Mouse (Mus musculus): ENCODE measurements around the gene Ammecr1. TPM values are rescaled to one million over a fixed set of nuclear protein-coding genes. Genes with fewer than 3 reads are reported as not detected.

Gene Ammecr1
- polyA plus RNA-seq, 1 experiment from 2014 or later, result 16.4 TPM

DNA sequence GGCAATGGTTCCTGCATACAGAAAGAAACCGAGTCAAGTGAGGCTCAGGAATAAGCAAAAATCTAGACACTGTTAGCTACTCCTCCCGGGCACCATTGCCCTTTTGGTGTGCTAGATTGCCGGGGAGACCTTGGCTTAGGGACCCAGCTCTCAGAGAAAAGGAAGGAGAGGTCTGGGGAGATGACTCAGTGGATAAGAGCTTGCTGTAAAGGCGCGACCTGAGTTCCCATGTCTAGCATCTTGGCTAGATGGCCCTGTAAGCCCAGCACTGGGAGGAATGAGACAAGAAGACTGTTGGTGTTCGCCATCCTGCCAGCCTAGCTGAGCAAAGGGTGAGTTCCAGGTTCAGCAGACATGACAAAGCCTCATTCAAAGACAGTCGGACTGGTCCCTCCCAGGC lies 127.1 kb downstream of the Ammecr1 start:
- Histone ChIP-seq H3K27me3 (peaks cover 10% of the 10 kb centered on the region; the same call in 1 of the 2 replicates), H3K4me1 (no peaks in the 10 kb centered on the region), H3K9me3 (no peaks in the 10 kb centered on the region), H3K36me3 (no peaks in the 10 kb centered on the region), H3K9ac (no peak overlapping the region), H3K4me3 (no peak overlapping the region), H3K27ac (no peak overlapping the region), H3K4me2 (no peak overlapping the region)
- WGBS, result 78% methylated on average over 7 of the region's 7 CpGs
- no peak for ATAC-seq (ENCODE audit: insufficient number of reproducible peaks, low FRiP score, low TSS enrichment, low read depth)

GRCm38 (mm10) chrX:142838841-142839240 lies 127.7 kb downstream of the Ammecr1 start:
- 81% methylated on average over 2 of the region's 2 CpGs for WGBS

DNA sequence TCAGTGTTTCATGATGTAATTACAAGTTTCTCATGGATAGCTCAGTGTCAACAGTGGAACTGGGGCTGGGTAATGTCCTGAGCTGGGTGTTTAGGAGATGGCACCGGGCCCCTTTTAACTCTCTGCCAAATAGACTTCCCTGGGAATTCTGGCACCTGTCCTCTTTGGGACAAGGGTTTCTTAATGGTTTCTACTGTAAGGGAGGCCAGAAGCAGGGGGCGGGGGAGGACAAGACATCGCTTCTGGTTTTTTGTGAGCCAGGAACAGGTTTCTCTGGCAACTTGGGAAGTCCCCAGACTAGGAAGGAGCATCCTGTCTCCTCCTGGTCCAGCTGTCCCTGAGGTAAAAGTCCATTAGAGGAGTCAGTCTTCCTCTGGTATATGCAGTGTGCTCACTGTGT lies 129.2 kb downstream of the Ammecr1 start:
- no peaks in the 10 kb centered on the region; the same call in 1 of the 2 replicates for H3K4me1 ChIP-seq
- no peaks in the 10 kb centered on the region for H3K9me3 ChIP-seq
- H3K9ac ChIP-seq, result no peak overlapping the region
- 89% methylated on average over 3 of the region's 3 CpGs for WGBS
- no peak overlapping the region for H3K4me2 ChIP-seq
- H3K36me3 ChIP-seq, result no peaks in the 10 kb centered on the region
- H3K27ac ChIP-seq, result no peak overlapping the region
- H3K4me3 ChIP-seq, result no peak overlapping the region
- peaks cover 10% of the 10 kb centered on the region; the same call in 1 of the 2 replicates for H3K27me3 ChIP-seq
- ATAC-seq (ENCODE audit: insufficient number of reproducible peaks, low FRiP score, low TSS enrichment, low read depth), result no peak

More at GRCm38 (mm10) chrX:142838841-142839240, 127.7 kb downstream of the Ammecr1 start:
- H3K36me3 ChIP-seq, result no peaks in the 10 kb centered on the region
- H3K9ac ChIP-seq, result no peak overlapping the region
- ATAC-seq (ENCODE audit: insufficient number of reproducible peaks, low FRiP score, low TSS enrichment, low read depth), result no peak
- peaks cover 10% of the 10 kb centered on the region; the same call in 1 of the 2 replicates for H3K27me3 ChIP-seq
- H3K4me1 ChIP-seq, result no peaks in the 10 kb centered on the region
- H3K4me2 ChIP-seq, result no peak overlapping the region
- no peaks in the 10 kb centered on the region for H3K9me3 ChIP-seq
- no peak overlapping the region for H3K27ac ChIP-seq
- no peak overlapping the region for H3K4me3 ChIP-seq

DNA sequence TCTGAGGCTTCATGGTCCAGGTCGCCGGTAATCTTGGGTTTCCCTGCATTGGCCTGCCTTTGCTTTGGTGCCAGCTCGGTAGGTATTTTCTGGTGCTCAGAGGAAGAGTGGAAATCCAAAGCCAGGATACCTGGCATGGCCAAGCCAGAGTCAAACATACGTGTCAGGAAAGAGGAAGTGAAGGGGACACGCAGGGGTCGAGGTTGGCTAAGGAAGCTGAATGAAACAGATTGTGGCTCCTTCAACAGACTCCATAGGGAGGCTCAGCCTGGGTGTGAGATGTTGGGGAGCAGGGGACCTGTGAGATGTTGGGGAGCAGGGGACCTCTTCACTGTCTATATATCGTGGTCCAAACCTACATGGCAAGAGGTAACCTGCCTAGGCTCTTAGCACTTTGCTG lies 130.1 kb downstream of the Ammecr1 start:
- no peak for ATAC-seq (ENCODE audit: insufficient number of reproducible peaks, low FRiP score, low TSS enrichment, low read depth)
- Histone ChIP-seq H3K27me3 (peaks cover 10% of the 10 kb centered on the region; the same call in 1 of the 2 replicates), H3K36me3 (no peaks in the 10 kb centered on the region), H3K4me2 (no peak overlapping the region), H3K4me1 (no peaks in the 10 kb centered on the region; the same call in 1 of the 2 replicates), H3K4me3 (no peak overlapping the region), H3K9ac (no peak overlapping the region), H3K9me3 (no peaks in the 10 kb centered on the region), H3K27ac (no peak overlapping the region)
- 89% methylated on average over 7 of the region's 7 CpGs for WGBS

GRCm38 (mm10) chrX:142834807-142835206 lies 131.7 kb downstream of the Ammecr1 start:
- no peak overlapping the region for H3K4me2 ChIP-seq
- peaks cover 10% of the 10 kb centered on the region; the same call in 1 of the 2 replicates for H3K27me3 ChIP-seq
- no peaks in the 10 kb centered on the region for H3K36me3 ChIP-seq
- H3K27ac ChIP-seq, result no peak overlapping the region
- no peaks in the 10 kb centered on the region for H3K9me3 ChIP-seq
- H3K9ac ChIP-seq, result no peak overlapping the region
- H3K4me3 ChIP-seq, result no peak overlapping the region
- WGBS, result 89% methylated on average over 6 of the region's 6 CpGs
- ATAC-seq (ENCODE audit: insufficient number of reproducible peaks, low FRiP score, low TSS enrichment, low read depth), result no peak
- H3K4me1 ChIP-seq, result peaks cover 4% of the 10 kb centered on the region; the same call in 1 of the 2 replicates

GRCm38 (mm10) chrX:142833164-142833796 lies 133.2 kb downstream of the Ammecr1 start:
- 71% methylated on average over 13 of the region's 13 CpGs for WGBS
- H3K4me2 ChIP-seq, result no peak overlapping the region
- no peak overlapping the region for H3K27ac ChIP-seq
- H3K9me3 ChIP-seq, result no peaks in the 10 kb centered on the region
- peaks cover 4% of the 10 kb centered on the region; the same call in 1 of the 2 replicates for H3K4me1 ChIP-seq
- no peaks in the 10 kb centered on the region for H3K36me3 ChIP-seq
- no peak for ATAC-seq (ENCODE audit: insufficient number of reproducible peaks, low FRiP score, low TSS enrichment, low read depth)
- H3K9ac ChIP-seq, result no peak overlapping the region
- H3K4me3 ChIP-seq, result no peak overlapping the region
- H3K27me3 ChIP-seq, result peaks cover 10% of the 10 kb centered on the region; the same call in 1 of the 2 replicates

GRCm38 (mm10) chrX:142832221-142832620 lies 134.3 kb downstream of the Ammecr1 start:
- H3K36me3 ChIP-seq, result no peaks in the 10 kb centered on the region
- 45% methylated on average over 3 of the region's 3 CpGs for WGBS
- ATAC-seq (ENCODE audit: insufficient number of reproducible peaks, low FRiP score, low TSS enrichment, low read depth), result no peak

GRCm38 (mm10) chrX:142830572-142830971 lies 136.0 kb downstream of the Ammecr1 start:
- H3K36me3 ChIP-seq, result no peaks in the 10 kb centered on the region
- no peak for ATAC-seq (ENCODE audit: insufficient number of reproducible peaks, low FRiP score, low TSS enrichment, low read depth)
- H3K9ac ChIP-seq, result no peak overlapping the region
- WGBS, result 90% methylated on average over 6 of the region's 6 CpGs
- H3K27ac ChIP-seq, result no peak overlapping the region
- no peaks in the 10 kb centered on the region for H3K9me3 ChIP-seq
- no peak overlapping the region for H3K4me3 ChIP-seq
- H3K4me2 ChIP-seq, result no peak overlapping the region
- no peaks in the 10 kb centered on the region for H3K27me3 ChIP-seq
- peaks cover 4% of the 10 kb centered on the region; the same call in 1 of the 2 replicates for H3K4me1 ChIP-seq

More at GRCm38 (mm10) chrX:142832221-142832620, 134.3 kb downstream of the Ammecr1 start:
- Histone ChIP-seq H3K27me3 (peaks cover 7% of the 10 kb centered on the region; the same call in 1 of the 2 replicates), H3K4me2 (no peak overlapping the region), H3K4me3 (no peak overlapping the region), H3K4me1 (peaks cover 4% of the 10 kb centered on the region; the same call in 1 of the 2 replicates), H3K9ac (no peak overlapping the region), H3K9me3 (no peaks in the 10 kb centered on the region), H3K27ac (no peak overlapping the region)

- Histone ChIP-seq H3K27ac (no peak overlapping the region), H3K4me2 (no peak overlapping the region), H3K4me3 (no peak overlapping the region), H3K27me3 (no peaks in the 10 kb centered on the region), H3K9me3 (no peaks in the 10 kb centered on the region), H3K9ac (no peak overlapping the region), H3K36me3 (no peaks in the 10 kb centered on the region), H3K4me1 (peaks cover 4% of the 10 kb centered on the region; the same call in 1 of the 2 replicates)
- no peak for ATAC-seq (ENCODE audit: insufficient number of reproducible peaks, low FRiP score, low TSS enrichment, low read depth)
- WGBS, result 86% methylated on average over 12 of the region's 12 CpGs
Measured at GRCm38 (mm10) chrX:142829866-142830470, 136.6 kb downstream of the Ammecr1 start.

DNA sequence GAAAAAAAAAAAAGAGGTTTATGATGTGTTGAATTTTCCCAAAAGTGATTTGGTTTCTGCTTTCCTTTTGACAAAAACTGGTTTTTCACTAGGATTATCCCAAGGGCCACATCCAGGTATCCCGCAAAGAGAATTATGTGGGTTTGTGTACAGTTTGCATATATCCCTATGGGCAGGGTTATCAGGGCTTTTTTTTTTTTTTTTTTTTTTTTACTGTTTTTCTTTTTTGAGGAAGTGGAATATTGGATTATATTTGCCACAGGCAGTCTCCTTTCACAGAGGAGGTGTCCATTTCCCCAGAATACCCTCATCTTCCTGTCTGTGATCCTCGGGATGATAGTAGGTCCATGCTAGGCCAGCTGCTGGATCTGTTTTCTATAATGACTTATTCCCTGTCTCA lies 137.3 kb downstream of the Ammecr1 start:
- Histone ChIP-seq H3K9ac (no peak overlapping the region), H3K4me3 (no peak overlapping the region), H3K4me2 (no peak overlapping the region), H3K27ac (no peak overlapping the region), H3K36me3 (no peaks in the 10 kb centered on the region), H3K9me3 (no peaks in the 10 kb centered on the region), H3K27me3 (no peaks in the 10 kb centered on the region), H3K4me1 (peaks cover 4% of the 10 kb centered on the region; the same call in 1 of the 2 replicates)
- 88% methylated on average over 2 of the region's 2 CpGs for WGBS
- no peak for ATAC-seq (ENCODE audit: insufficient number of reproducible peaks, low FRiP score, low TSS enrichment, low read depth)

DNA sequence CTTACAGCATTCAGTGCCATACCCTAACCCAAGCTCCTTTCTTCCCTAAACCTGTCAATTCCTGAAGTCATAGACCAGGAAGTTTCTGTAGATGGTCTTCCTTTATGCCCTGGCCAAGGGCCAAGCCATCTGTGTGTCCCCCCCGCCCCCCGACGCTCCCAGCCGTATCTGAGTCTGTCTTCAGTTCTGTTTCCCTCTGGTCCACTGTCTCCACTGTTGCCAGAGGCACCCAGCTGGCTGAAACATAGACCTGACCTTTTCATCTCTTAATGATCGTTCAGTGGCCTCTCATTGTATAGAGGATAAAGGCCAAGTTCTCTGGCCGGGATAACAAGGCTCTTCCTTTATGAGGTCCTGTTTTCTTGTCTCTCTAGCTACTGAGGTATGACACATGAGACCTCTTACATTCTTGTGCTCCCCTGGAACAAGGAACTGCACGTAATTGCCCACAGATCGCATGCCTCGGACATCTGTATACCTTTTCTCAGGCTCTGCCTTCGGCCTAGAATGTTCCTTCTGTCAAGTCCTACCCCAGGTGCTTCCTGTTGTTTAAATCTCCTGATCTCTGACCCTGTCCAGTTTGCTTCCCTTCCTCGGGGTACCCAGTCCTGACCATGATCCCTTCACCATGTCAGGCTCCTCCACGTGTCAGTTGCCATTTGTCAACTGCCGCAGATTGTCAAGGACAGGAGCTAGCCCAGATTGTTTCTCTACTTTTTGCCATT lies 138.2 kb downstream of the Ammecr1 start:
- H3K27me3 ChIP-seq, result no peaks in the 10 kb centered on the region
- no peak overlapping the region for H3K9ac ChIP-seq
- H3K27ac ChIP-seq, result no peak overlapping the region; the same call in 1 of the 2 replicates
- H3K9me3 ChIP-seq, result no peaks in the 10 kb centered on the region
- no peak overlapping the region for H3K4me2 ChIP-seq
- H3K4me3 ChIP-seq, result no peak overlapping the region
- peaks cover 4% of the 10 kb centered on the region; the same call in 1 of the 2 replicates for H3K4me1 ChIP-seq
- H3K36me3 ChIP-seq, result no peaks in the 10 kb centered on the region
- 69% methylated on average over 13 of the region's 13 CpGs for WGBS
- 0 out of 2 replicates have a peak, but pooled peaks have one; percentile 48 for ATAC-seq (ENCODE audit: insufficient number of reproducible peaks, low FRiP score, low TSS enrichment, low read depth)

Data from limb, embryonic 15.5 days (tissue).